Mouse (Mus musculus) left cerebral cortex, adult 2 months (tissue): ENCODE measurements around the gene Olfr849. TPM values are rescaled to one million over a fixed set of nuclear protein-coding genes. Genes with fewer than 3 reads are reported as not detected.

Experiments used
- DNase-seq, 2 experiments: peaks; one replicate each; pipeline ENCODE4 v3.0.0; 2021 to 2022; ENCODE audit warnings: low spot score in 2 of 2, mixed read lengths in 1 of 2; ENCODE audit errors: extremely low spot score in 1 of 2
- H3K27ac ChIP-seq: fragments of 200-600 bp; 2 replicates; pipeline ENCODE4 v1.8.1; 2022
- H3K4me3 ChIP-seq: fragments of 200-600 bp; 2 replicates; pipeline ENCODE4 v1.8.1; 2022
- CTCF ChIP-seq: fragments of 200-600 bp; IDR thresholded peaks from 2 replicates; pipeline ENCODE4 v1.8.1; 2022; ENCODE audit warnings: antibody characterized with exemption, mild to moderate bottlenecking, moderate library complexity
- intact Hi-C: fragments of 180-260 bp; cut with DNase I; formaldehyde crosslinking; loops from one replicate; pipeline ENCODE4 v1.15.1; 2025
- long read RNA-seq, 2 experiments: library from polyadenylated mRNA; stranded (forward); transcript quantifications; one replicate each; pipeline ENCODE4 v2.0.0; 2021; ENCODE audit warnings: borderline mapping rate in 2 of 2
- total RNA-seq, 2 experiments: library from RNA; stranded (reverse); gene quantifications; 2 replicates each; pipeline ENCODE4 v1.2.3; 2021

Olfr849 gene
- not detected for total RNA-seq
- long read RNA-seq, experiment 1, result 0 reads
- long read RNA-seq, experiment 2, result 0 reads

- Histone ChIP-seq H3K27ac (no peak within 1 kb of the TSS), H3K4me3 (no peak within 1 kb of the TSS)
- TF ChIP-seq CTCF, result no peak
- intact Hi-C loops, result no loop called here
- DNase-seq, result no peak
These were observed at the start of gene Olfr849 for GRCm38 (mm10) chr9:19439966-19440365. Olfr849 (plus strand) TSS chr9:19440266.

- Histone ChIP-seq H3K27ac (no peak within 1 kb of the TSS), H3K4me3 (no peak within 1 kb of the TSS)
- intact Hi-C loops, result no loop called here
- no peak for TF ChIP-seq CTCF
- DNase-seq, result no peak
These were observed 38.1 kb downstream of the Olfr849 start, which contains the start of gene Olfr850 for GRCm38 (mm10) chr9:19478148-19478547. Olfr850 (minus strand) TSS chr9:19478248.

GRCm38 (mm10) chr9:19492995-19493394, 52.9 kb downstream of the Olfr849 start, which contains the start of gene Olfr851:
Olfr851 (plus strand) TSS chr9:19493295.
- intact Hi-C loops, result no loop called here
- TF ChIP-seq CTCF, result no peak
- H3K4me3 ChIP-seq, result no peak within 1 kb of the TSS
- no peak within 1 kb of the TSS for H3K27ac ChIP-seq
- DNase-seq, result no peak

Other genes starting within 250 kb of the Olfr849 start
- not detected for gene Olfr843, start 188.3 kb upstream of the Olfr849 start, total RNA-seq
- not detected for gene Olfr844, start 123.9 kb upstream of the Olfr849 start, total RNA-seq
- not detected for gene Olfr845, start 103.8 kb upstream of the Olfr849 start, total RNA-seq
- gene Olfr846, start 76.3 kb upstream of the Olfr849 start, total RNA-seq, result not detected
- gene Olfr847, start 61.6 kb upstream of the Olfr849 start, total RNA-seq, result not detected
- gene Olfr850, start 38.0 kb downstream of the Olfr849 start, total RNA-seq, result not detected
- gene Olfr851, start 53.0 kb downstream of the Olfr849 start, total RNA-seq, result not detected
- gene Olfr853, start 100.8 kb downstream of the Olfr849 start, total RNA-seq, result not detected
- gene Olfr854, start 127.1 kb downstream of the Olfr849 start, total RNA-seq, result not detected
- gene Olfr855, start 142.4 kb downstream of the Olfr849 start, total RNA-seq, result not detected
- 10 to 100 TPM; 19.1 to 23.6 TPM for gene Zfp317, start 181.8 kb downstream of the Olfr849 start, total RNA-seq